Mouse (Mus musculus): Measurements from ENCODE around the gene Gsto2. TPM values are rescaled to one million over a fixed set of nuclear protein-coding genes. Genes with fewer than 3 reads are reported as not detected.

Gene Gsto2
- total and polyA plus RNA-seq, 2 experiments from 2014 or later = 1.7 to 11.4 TPM

- TF ChIP-seq EP300 (IDR thresholded peaks at IDR 0.05; ENCODE audit: low read depth) (no peak), CTCF (IDR thresholded peaks at IDR 0.05; ENCODE audit: low read depth) (no peak)
- 0 out of 2 replicates have a peak overlapping the region, but pooled peaks have one; percentile 46 for H3K9ac ChIP-seq (replicated peaks; ENCODE audit: low read depth, low read length)
- H3K4me1 ChIP-seq (ENCODE audit: control insufficient read depth, insufficient read depth) = peaks cover 29% of the 10 kb centered on the region
- H3K27ac ChIP-seq (ENCODE audit: low read depth) = peak overlapping the region; percentile 12; the same call in 1 of the 2 replicates
- no peaks in the 10 kb centered on the region for H3K27me3 ChIP-seq (ENCODE audit: control insufficient read depth, insufficient read depth, low read length)
- no peaks in the 10 kb centered on the region for H3K9me3 ChIP-seq (replicated peaks; ENCODE audit: control insufficient read depth, low read length)
- peak overlapping the region; percentile 55 for H3K4me2 ChIP-seq (ENCODE audit: low read depth, low read length)
- H3K4me3 ChIP-seq (ENCODE audit: low read depth, low read length) = no peak overlapping the region
- 30% methylated on average over 4 of the region's 4 CpGs for WGBS
- DNase-seq (ENCODE audit: low spot score) (no peak), ATAC-seq (ENCODE audit: insufficient read depth, low read depth) (no peak)
- peaks cover 22% of the 10 kb centered on the region; the same call in 1 of the 2 replicates for H3K36me3 ChIP-seq (replicated peaks; ENCODE audit: control insufficient read depth, insufficient read depth, low read length)
These were observed 44.8 kb downstream of the Gsto2 start for GRCm38 (mm10) chr19:47910117-47910618.

- TF ChIP-seq CTCF (IDR thresholded peaks at IDR 0.05; ENCODE audit: low read depth) = no peak
- no peak for TF ChIP-seq EP300 (IDR thresholded peaks at IDR 0.05; ENCODE audit: low read depth)
- no peak for DNase-seq (ENCODE audit: low spot score)
- Histone ChIP-seq H3K36me3 (replicated peaks; ENCODE audit: control insufficient read depth, insufficient read depth, low read length) (peaks cover 22% of the 10 kb centered on the region; the same call in 1 of the 2 replicates), H3K4me3 (ENCODE audit: low read depth, low read length) (no peak overlapping the region), H3K4me2 (ENCODE audit: low read depth, low read length) (no peak overlapping the region), H3K27ac (ENCODE audit: low read depth) (no peak overlapping the region), H3K9ac (replicated peaks; ENCODE audit: low read depth, low read length) (no peak overlapping the region), H3K4me1 (ENCODE audit: control insufficient read depth, insufficient read depth) (peaks cover 26% of the 10 kb centered on the region), H3K9me3 (replicated peaks; ENCODE audit: control insufficient read depth, low read length) (no peaks in the 10 kb centered on the region), H3K27me3 (ENCODE audit: control insufficient read depth, insufficient read depth, low read length) (no peaks in the 10 kb centered on the region)
- ATAC-seq (ENCODE audit: insufficient read depth, low read depth) = no peak
- 70% methylated on average over 4 of the region's 4 CpGs for WGBS
These were observed 45.4 kb downstream of the Gsto2 start for GRCm38 (mm10) chr19:47910751-47911150.

DNA sequence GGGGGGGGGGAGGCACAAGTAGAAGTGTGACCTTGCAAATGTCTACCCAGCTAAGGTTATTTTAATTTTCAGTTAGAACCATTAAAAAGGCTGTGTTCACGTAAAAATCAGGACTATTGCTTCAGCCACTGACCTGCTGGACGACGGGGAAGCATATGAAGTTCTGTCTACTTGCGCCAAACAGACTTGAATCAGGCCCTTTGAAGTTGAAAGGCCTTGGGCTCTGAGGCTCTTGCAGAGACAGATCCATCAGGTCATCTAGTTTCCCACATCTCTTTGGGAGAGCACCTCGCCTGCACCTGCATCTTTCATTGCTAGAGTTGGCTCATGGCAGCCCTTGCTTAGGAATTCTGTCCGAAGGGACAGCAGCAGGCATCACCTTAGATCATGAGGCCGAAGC is 48.0 kb downstream of the Gsto2 start:
- Histone ChIP-seq H3K4me2 (ENCODE audit: low read depth, low read length) (no peak overlapping the region), H3K9me3 (replicated peaks; ENCODE audit: control insufficient read depth, low read length) (no peaks in the 10 kb centered on the region), H3K36me3 (replicated peaks; ENCODE audit: control insufficient read depth, insufficient read depth, low read length) (peaks cover 16% of the 10 kb centered on the region; the same call in 1 of the 2 replicates), H3K9ac (replicated peaks; ENCODE audit: low read depth, low read length) (no peak overlapping the region), H3K27ac (ENCODE audit: low read depth) (no peak overlapping the region), H3K4me1 (ENCODE audit: control insufficient read depth, insufficient read depth) (peaks cover 34% of the 10 kb centered on the region), H3K4me3 (ENCODE audit: low read depth, low read length) (no peak overlapping the region), H3K27me3 (ENCODE audit: control insufficient read depth, insufficient read depth, low read length) (no peaks in the 10 kb centered on the region)
- TF ChIP-seq EP300 (IDR thresholded peaks at IDR 0.05; ENCODE audit: low read depth) = no peak
- TF ChIP-seq CTCF (IDR thresholded peaks at IDR 0.05; ENCODE audit: low read depth) = no peak
- WGBS = 92% methylated on average over 7 of the region's 7 CpGs
- no peak for DNase-seq (ENCODE audit: low spot score)
- no peak for ATAC-seq (ENCODE audit: insufficient read depth, low read depth)

DNA sequence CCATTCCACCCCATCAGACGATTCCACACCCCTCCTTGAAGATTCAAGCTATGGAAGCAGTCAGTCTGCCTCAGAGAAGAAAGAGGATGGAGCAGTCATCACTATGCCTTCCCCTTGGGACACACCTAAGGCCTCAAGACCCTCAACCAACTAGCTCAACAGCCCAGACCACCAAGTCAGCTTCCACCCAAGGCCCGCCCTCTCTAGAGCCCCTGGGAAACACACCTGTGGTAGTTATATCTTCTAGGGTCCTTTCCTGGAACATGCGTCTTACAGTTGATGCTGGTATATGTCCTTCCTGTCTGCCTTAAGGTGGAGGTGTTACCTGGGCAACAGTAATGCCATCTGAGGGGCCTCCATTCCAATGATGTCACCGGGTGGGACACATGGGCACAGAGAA is 48.9 kb downstream of the Gsto2 start:
- ATAC-seq (ENCODE audit: insufficient read depth, low read depth) (no peak), DNase-seq (ENCODE audit: low spot score) (no peak)
- Histone ChIP-seq H3K4me2 (ENCODE audit: low read depth, low read length) (no peak overlapping the region), H3K4me1 (ENCODE audit: control insufficient read depth, insufficient read depth) (peaks cover 25% of the 10 kb centered on the region), H3K4me3 (ENCODE audit: low read depth, low read length) (no peak overlapping the region), H3K36me3 (replicated peaks; ENCODE audit: control insufficient read depth, insufficient read depth, low read length) (peaks cover 16% of the 10 kb centered on the region; the same call in 1 of the 2 replicates), H3K27ac (ENCODE audit: low read depth) (no peak overlapping the region), H3K9ac (replicated peaks; ENCODE audit: low read depth, low read length) (no peak overlapping the region), H3K9me3 (replicated peaks; ENCODE audit: control insufficient read depth, low read length) (no peaks in the 10 kb centered on the region), H3K27me3 (ENCODE audit: control insufficient read depth, insufficient read depth, low read length) (no peaks in the 10 kb centered on the region)
- WGBS = 94% methylated on average over 4 of the region's 4 CpGs
- TF ChIP-seq CTCF (IDR thresholded peaks at IDR 0.05; ENCODE audit: low read depth) (no peak), EP300 (IDR thresholded peaks at IDR 0.05; ENCODE audit: low read depth) (no peak)

DNA sequence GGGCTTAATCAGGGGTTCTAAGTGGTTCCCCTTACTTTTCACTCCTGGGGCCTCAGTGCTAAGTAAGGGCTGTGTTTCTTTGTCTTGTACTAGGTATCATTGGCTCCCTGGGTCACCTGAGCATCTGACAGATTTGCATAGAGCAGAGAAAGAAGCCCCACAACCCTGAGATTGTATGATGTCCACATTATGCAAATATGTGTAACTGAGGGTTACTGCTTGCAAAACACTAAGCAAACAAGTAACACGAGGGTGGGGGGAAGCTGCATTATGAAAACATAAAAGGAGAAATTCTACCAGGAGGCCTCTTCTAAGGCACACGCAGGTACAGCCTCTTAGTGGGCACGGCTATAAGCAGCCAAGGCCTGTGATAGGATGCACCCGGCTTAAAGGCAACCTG is 49.9 kb downstream of the Gsto2 start:
- peaks cover 18% of the 10 kb centered on the region; the same call in 1 of the 2 replicates for H3K4me1 ChIP-seq (ENCODE audit: control insufficient read depth, insufficient read depth)
- H3K9ac ChIP-seq (replicated peaks; ENCODE audit: low read depth, low read length) = no peak overlapping the region
- H3K4me3 ChIP-seq (ENCODE audit: low read depth, low read length) = no peak overlapping the region
- TF ChIP-seq EP300 (IDR thresholded peaks at IDR 0.05; ENCODE audit: low read depth) = no peak
- TF ChIP-seq CTCF (IDR thresholded peaks at IDR 0.05; ENCODE audit: low read depth) = no peak
- no peaks in the 10 kb centered on the region for H3K27me3 ChIP-seq (ENCODE audit: control insufficient read depth, insufficient read depth, low read length)
- WGBS = 69% methylated on average over 4 of the region's 4 CpGs
- ATAC-seq (ENCODE audit: insufficient read depth, low read depth) = no peak
- no peak overlapping the region for H3K27ac ChIP-seq (ENCODE audit: low read depth)
- H3K36me3 ChIP-seq (replicated peaks; ENCODE audit: control insufficient read depth, insufficient read depth, low read length) = peaks cover 16% of the 10 kb centered on the region; the same call in 1 of the 2 replicates
- H3K4me2 ChIP-seq (ENCODE audit: low read depth, low read length) = no peak overlapping the region
- H3K9me3 ChIP-seq (replicated peaks; ENCODE audit: control insufficient read depth, low read length) = no peaks in the 10 kb centered on the region
- no peak for DNase-seq (ENCODE audit: low spot score)

DNA sequence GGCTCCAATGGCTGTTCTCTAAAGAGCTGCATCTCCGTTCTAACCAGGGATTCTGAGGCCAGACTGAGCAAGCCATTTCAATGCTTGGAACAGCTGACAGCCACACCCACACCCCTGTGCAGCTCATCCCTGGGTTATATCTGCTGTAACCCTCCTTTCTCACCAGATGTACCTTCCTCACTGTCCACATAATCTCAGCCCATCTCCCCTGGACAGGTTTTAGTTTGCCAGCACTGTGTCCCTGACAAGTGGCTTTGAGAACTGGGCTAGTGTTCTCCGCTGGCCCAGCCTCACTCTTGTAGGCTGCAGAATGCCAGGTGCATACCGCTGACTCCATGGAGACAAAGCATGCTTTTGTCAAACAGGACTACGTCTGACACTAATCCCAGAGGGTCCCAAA is 52.1 kb downstream of the Gsto2 start:
- Histone ChIP-seq H3K4me3 (ENCODE audit: low read depth, low read length) (peak overlapping the region; percentile 95), H3K27ac (ENCODE audit: low read depth) (no peak overlapping the region), H3K4me1 (ENCODE audit: control insufficient read depth, insufficient read depth) (peaks cover 8% of the 10 kb centered on the region), H3K27me3 (ENCODE audit: control insufficient read depth, insufficient read depth, low read length) (no peaks in the 10 kb centered on the region), H3K4me2 (ENCODE audit: low read depth, low read length) (peak overlapping the region; percentile 86), H3K36me3 (replicated peaks; ENCODE audit: control insufficient read depth, insufficient read depth, low read length) (no peaks in the 10 kb centered on the region), H3K9ac (replicated peaks; ENCODE audit: low read depth, low read length) (peak overlapping the region; percentile 91; the same call in 1 of the 2 replicates), H3K9me3 (replicated peaks; ENCODE audit: control insufficient read depth, low read length) (no peaks in the 10 kb centered on the region)
- no peak for ATAC-seq (ENCODE audit: insufficient read depth, low read depth)
- TF ChIP-seq EP300 (IDR thresholded peaks at IDR 0.05; ENCODE audit: low read depth) = no peak
- no peak for TF ChIP-seq CTCF (IDR thresholded peaks at IDR 0.05; ENCODE audit: low read depth)
- DNase-seq (ENCODE audit: low spot score) = no peak
- 24% methylated on average over 4 of the region's 4 CpGs for WGBS
